In the genomic region with DNA sequence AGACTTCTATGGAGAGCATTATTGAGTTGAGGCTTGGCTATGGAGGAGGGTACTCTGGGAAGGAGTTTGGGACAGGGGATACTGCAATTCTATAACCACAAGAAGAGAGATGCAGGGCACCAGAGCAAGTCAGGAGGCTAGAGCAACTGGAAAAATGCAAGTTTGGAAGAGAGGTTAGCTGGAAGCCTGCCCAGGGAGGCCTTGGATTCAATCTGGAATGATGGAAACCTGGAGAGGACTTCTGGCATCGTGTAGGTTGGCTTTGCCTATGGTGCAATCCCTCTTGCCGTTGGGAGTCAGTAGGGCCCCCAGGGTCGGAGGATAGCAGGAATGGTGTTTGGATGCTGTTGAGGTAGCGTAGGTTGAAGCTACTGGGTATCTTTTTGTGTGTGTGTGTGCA, we compare ENCODE assay signal across 18 mouse cellular contexts.
DNase-seq lines count a peak whose midpoint lies in the region; ATAC-seq and TF ChIP-seq lines count a peak whose summit lies in the region.
"Had no signal": no experiment of that assay in that cellular context is flagged by ENCODE, and none has a peak within 500 bp of the region (broad histone marks: within the 10 kb centered on the region; RNA-seq: fewer than 3 reads in every experiment).

No protein-coding gene starts in this region.

- ATAC-seq in forebrain, embryonic 15.5 days (replicated peaks), result no peak

- H3K4me2 ChIP-seq in forebrain, embryonic 15.5 days (replicated peaks), result no peak overlapping the region
- H3K4me2 ChIP-seq: embryonic facial prominence, embryonic 15.5 days; heart, embryonic 13.5 days had no signal

- WGBS in forebrain, embryonic 15.5 days, result 80% methylated on average over 4 of the region's 4 CpGs
- 88% methylated on average over 4 of the region's 4 CpGs for WGBS in forebrain, embryonic 10.5 days

- TF ChIP-seq CTCF in layer of hippocampus, adult 2 months (conservative IDR thresholded peaks at IDR 0.05), result no peak

- no peak overlapping the region for H3K9ac ChIP-seq in forebrain, embryonic 15.5 days (replicated peaks)
- H3K9ac ChIP-seq: embryonic facial prominence, embryonic 15.5 days; heart, embryonic 13.5 days had no signal

- DNase-seq in cerebellum, adult 9-10 months, result peak; percentile 22
- no peak for DNase-seq in cerebellum, postnatal 4 days (ENCODE audit: low spot score in 2 of 2)
- no peak for DNase-seq in forebrain, embryonic 10.5 days (ENCODE audit: extremely low spot score, low spot score)
- DNase-seq in layer of hippocampus, adult 2 months (ENCODE audit: low spot score in 2 of 2), result no peak
- no peak for DNase-seq in layer of hippocampus, adult 8-10 months (ENCODE audit: low spot score in 2 of 2)
- no peak for DNase-seq in gastrocnemius, postnatal 25 days
- DNase-seq: adrenal gland, adult 8-10 months; adrenal gland, postnatal 36 days; embryo, embryonic 11 days; heart, adult 2 months; heart, postnatal 36 days; kidney, adult 11 months; kidney, adult 9 months had no signal

- H3K9me3 ChIP-seq in forebrain, embryonic 15.5 days, result no peaks in the 10 kb centered on the region
- no peaks in the 10 kb centered on the region for H3K9me3 ChIP-seq in forebrain, embryonic 10.5 days
- H3K9me3 ChIP-seq: embryonic facial prominence, embryonic 15.5 days; heart, embryonic 13.5 days had no signal

- H3K36me3 ChIP-seq in forebrain, embryonic 15.5 days, result no peaks in the 10 kb centered on the region
- no peaks in the 10 kb centered on the region for H3K36me3 ChIP-seq in forebrain, embryonic 10.5 days (replicated peaks)
- H3K36me3 ChIP-seq: embryonic facial prominence, embryonic 15.5 days; heart, embryonic 13.5 days had no signal

- H3K27ac ChIP-seq in forebrain, embryonic 15.5 days (replicated peaks), result peak overlapping the region; percentile 92; the same call in 1 of the 2 replicates
- no peak overlapping the region for H3K27ac ChIP-seq in forebrain, embryonic 10.5 days
- peak overlapping the region; percentile 90 for H3K27ac ChIP-seq in layer of hippocampus, adult 2 months
- H3K27ac ChIP-seq: embryonic facial prominence, embryonic 15.5 days; heart, adult 2 months; heart, embryonic 13.5 days; kidney, postnatal 0 days had no signal

- no peaks in the 10 kb centered on the region for H3K27me3 ChIP-seq in forebrain, embryonic 15.5 days
- H3K27me3 ChIP-seq in forebrain, embryonic 10.5 days (ENCODE audit: poor library complexity, severe bottlenecking), result no peaks in the 10 kb centered on the region
- H3K27me3 ChIP-seq: embryonic facial prominence, embryonic 15.5 days had no signal

- H3K4me3 ChIP-seq in forebrain, embryonic 15.5 days, result no peak overlapping the region
- no peak overlapping the region for H3K4me3 ChIP-seq in forebrain, embryonic 10.5 days
- no peak overlapping the region for H3K4me3 ChIP-seq in layer of hippocampus, adult 2 months
- H3K4me3 ChIP-seq: embryonic facial prominence, embryonic 15.5 days; erythroblast, embryonic 14.5 days; heart, adult 2 months; heart, embryonic 13.5 days had no signal

- peaks cover 24% of the 10 kb centered on the region for H3K4me1 ChIP-seq in forebrain, embryonic 15.5 days
- peaks cover 9% of the 10 kb centered on the region for H3K4me1 ChIP-seq in forebrain, embryonic 10.5 days
- H3K4me1 ChIP-seq: embryonic facial prominence, embryonic 15.5 days had no signal
